Mouse (Mus musculus) stomach, embryonic 16.5 days (tissue): Measurements from ENCODE around the gene Cacna1s. TPM values are rescaled to one million over a fixed set of nuclear protein-coding genes. Genes with fewer than 3 reads are reported as not detected.

Experiments used
- ATAC-seq: fragments of 200-750 bp; cut with Nextera tagmentation; 2 replicates; pipeline ENCODE4 v1.8.0; 2017; ENCODE audit warnings: moderate number of reproducible peaks, moderate TSS enrichment; ENCODE audit not compliant: insufficient read depth, low FRiP score
- H3K27ac ChIP-seq: fragments of 300-500 bp; sonication (generic); 2 replicates; pipeline ENCODE4 v1.5.1; 2014; ENCODE audit warnings: low read length
- H3K27me3 ChIP-seq: fragments of 300-500 bp; sonication (generic); 2 replicates; pipeline ENCODE4 v1.6.1; 2014; ENCODE audit warnings: low read length, control low read depth, mixed read lengths; ENCODE audit not compliant: control insufficient read depth, insufficient read depth
- H3K36me3 ChIP-seq: fragments of 300-500 bp; sonication (generic); 2 replicates; pipeline ENCODE4 v1.6.1; 2014; ENCODE audit warnings: low read length; ENCODE audit not compliant: control insufficient read depth, insufficient read depth
- H3K4me1 ChIP-seq: fragments of 300-500 bp; sonication (generic); 2 replicates; pipeline ENCODE4 v1.6.1; 2014; ENCODE audit warnings: low read length, control low read depth, mixed read lengths; ENCODE audit not compliant: control insufficient read depth, insufficient read depth
- H3K4me2 ChIP-seq: fragments of 300-500 bp; sonication (generic); 2 replicates; pipeline ENCODE4 v1.6.1; 2014; ENCODE audit warnings: low read depth, low read length, mixed read lengths
- H3K4me3 ChIP-seq: fragments of 300-500 bp; sonication (generic); replicated peaks from 2 replicates; pipeline ENCODE4 v1.5.1; 2014; ENCODE audit warnings: mild to moderate bottlenecking, low read length
- H3K9ac ChIP-seq: fragments of 300-500 bp; sonication (generic); 2 replicates; pipeline ENCODE4 v1.6.1; 2014; ENCODE audit warnings: low read length
- H3K9me3 ChIP-seq: fragments of 300-500 bp; sonication (generic); replicated peaks from 2 replicates; pipeline ENCODE4 v1.6.1; 2016; ENCODE audit warnings: low read length, control low read depth; ENCODE audit not compliant: control insufficient read depth
- WGBS: fragments of 180-500 bp; shearing (Covaris S2); extraction: QIAGEN DNeasy Blood & Tissue Kit; methylation state at CpG from one replicate; pipeline ENCODE4 v1.1.7; 2014; 5-methylcytosine and 5-hydroxymethylcytosine counted together
- polyA plus RNA-seq: library from polyadenylated mRNA; unstranded; fragments of >200 nt; fragmentation: Nextera tagmentation; extraction: Ambion mirVana; gene quantifications from 2 replicates; pipeline ENCODE4 v1.2.1, GENCODE M21; 2015

The Cacna1s gene
- polyA plus RNA-seq, 1 experiment from 2014 or later, result 2.0 TPM

- peak overlapping the region; percentile 86 for H3K9ac ChIP-seq
- peak overlapping the region; percentile 61 for H3K4me2 ChIP-seq
- no peaks in the 10 kb centered on the region for H3K9me3 ChIP-seq
- under 1% methylated on average over 22 of the region's 22 CpGs for WGBS
- peak overlapping the region; percentile 87 for H3K4me3 ChIP-seq
- peak; percentile 97 for ATAC-seq
- H3K27ac ChIP-seq, result peak overlapping the region; percentile 34
- H3K27me3 ChIP-seq, result no peaks in the 10 kb centered on the region
- H3K4me1 ChIP-seq, result peaks cover 9% of the 10 kb centered on the region; the same call in 1 of the 2 replicates
- H3K36me3 ChIP-seq, result no peaks in the 10 kb centered on the region; the same call in 1 of the 2 replicates
Observed at GRCm38 (mm10) chr1:136017907-136018313, 34.6 kb upstream of the Cacna1s start.

- H3K4me1 ChIP-seq, result peaks cover 9% of the 10 kb centered on the region; the same call in 1 of the 2 replicates
- H3K9ac ChIP-seq, result peak overlapping the region; percentile 86
- WGBS, result 3% methylated on average over 24 of the region's 24 CpGs
- peak; percentile 63 for ATAC-seq
- no peaks in the 10 kb centered on the region for H3K27me3 ChIP-seq
- peak overlapping the region; percentile 87 for H3K4me3 ChIP-seq
- H3K4me2 ChIP-seq, result peak overlapping the region; percentile 61
- no peaks in the 10 kb centered on the region; the same call in none of the 2 replicates for H3K36me3 ChIP-seq
- no peaks in the 10 kb centered on the region for H3K9me3 ChIP-seq
- H3K27ac ChIP-seq, result peak overlapping the region; percentile 34
Observed at GRCm38 (mm10) chr1:136018390-136019189, 34.0 kb upstream of the Cacna1s start.

GRCm38 (mm10) chr1:136030201-136030600 is 22.3 kb upstream of the Cacna1s start:
- H3K4me2 ChIP-seq, result no peak overlapping the region
- H3K4me3 ChIP-seq, result no peak overlapping the region
- H3K4me1 ChIP-seq, result no peaks in the 10 kb centered on the region
- H3K36me3 ChIP-seq, result peaks cover 15% of the 10 kb centered on the region; the same call in 1 of the 2 replicates
- H3K9ac ChIP-seq, result no peak overlapping the region
- H3K27me3 ChIP-seq, result no peaks in the 10 kb centered on the region
- no peak for ATAC-seq
- no peaks in the 10 kb centered on the region for H3K9me3 ChIP-seq
- H3K27ac ChIP-seq, result no peak overlapping the region
- WGBS, result 60% methylated on average over 7 of the region's 7 CpGs

- H3K4me1 ChIP-seq, result no peaks in the 10 kb centered on the region
- H3K9me3 ChIP-seq, result no peaks in the 10 kb centered on the region
- peaks cover 11% of the 10 kb centered on the region; the same call in 1 of the 2 replicates for H3K36me3 ChIP-seq
- H3K9ac ChIP-seq, result no peak overlapping the region
- no peak overlapping the region for H3K4me3 ChIP-seq
- no peaks in the 10 kb centered on the region for H3K27me3 ChIP-seq
- H3K27ac ChIP-seq, result no peak overlapping the region
- ATAC-seq, result no peak
- WGBS, result 79% methylated on average over 8 of the region's 8 CpGs
- no peak overlapping the region for H3K4me2 ChIP-seq
Observed at GRCm38 (mm10) chr1:136031697-136032096, 20.9 kb upstream of the Cacna1s start.

- Histone ChIP-seq H3K4me3 (no peak overlapping the region), H3K4me1 (no peaks in the 10 kb centered on the region), H3K4me2 (no peak overlapping the region), H3K9ac (no peak overlapping the region), H3K36me3 (peaks cover 9% of the 10 kb centered on the region; the same call in 1 of the 2 replicates), H3K9me3 (no peaks in the 10 kb centered on the region), H3K27me3 (no peaks in the 10 kb centered on the region), H3K27ac (no peak overlapping the region)
- ATAC-seq, result no peak
- WGBS, result 57% methylated on average over 7 of the region's 7 CpGs
Observed at GRCm38 (mm10) chr1:136032961-136033360, 19.6 kb upstream of the Cacna1s start.

- Histone ChIP-seq H3K27me3 (no peaks in the 10 kb centered on the region), H3K36me3 (0 out of 2 replicates have a peak, but pooled peaks cover 6% of the 10 kb centered on the region), H3K4me1 (peaks cover 11% of the 10 kb centered on the region), H3K9ac (no peak overlapping the region), H3K9me3 (no peaks in the 10 kb centered on the region), H3K4me2 (no peak overlapping the region), H3K4me3 (no peak overlapping the region), H3K27ac (no peak overlapping the region)
- no peak for ATAC-seq
- 70% methylated on average over 5 of the region's 5 CpGs for WGBS
Observed at GRCm38 (mm10) chr1:136038746-136039538, 13.6 kb upstream of the Cacna1s start.

GRCm38 (mm10) chr1:136040452-136040851 is 12.1 kb upstream of the Cacna1s start:
- peak overlapping the region; percentile 23 for H3K4me2 ChIP-seq

GRCm38 (mm10) chr1:136040874-136041273 is 11.7 kb upstream of the Cacna1s start:
- peak overlapping the region; percentile 23 for H3K4me2 ChIP-seq
- peak overlapping the region; percentile 19; the same call in 1 of the 2 replicates for H3K9ac ChIP-seq
- 16% methylated on average over 4 of the region's 4 CpGs for WGBS
- peaks cover 11% of the 10 kb centered on the region for H3K4me1 ChIP-seq
- no peaks in the 10 kb centered on the region for H3K9me3 ChIP-seq
- H3K27me3 ChIP-seq, result no peaks in the 10 kb centered on the region
- H3K36me3 ChIP-seq, result no peaks in the 10 kb centered on the region
- no peak overlapping the region for H3K4me3 ChIP-seq
- no peak overlapping the region for H3K27ac ChIP-seq
- ATAC-seq, result peak; percentile 8; the same call in 1 of the 2 replicates

More at GRCm38 (mm10) chr1:136040452-136040851, 12.1 kb upstream of the Cacna1s start:
- H3K9ac ChIP-seq, result no peak overlapping the region
- ATAC-seq, result peak; percentile 78
- no peak overlapping the region for H3K27ac ChIP-seq
- no peaks in the 10 kb centered on the region for H3K27me3 ChIP-seq
- no peaks in the 10 kb centered on the region for H3K36me3 ChIP-seq
- WGBS, result 10% methylated on average over 11 of the region's 11 CpGs
- peaks cover 11% of the 10 kb centered on the region for H3K4me1 ChIP-seq
- no peak overlapping the region for H3K4me3 ChIP-seq
- no peaks in the 10 kb centered on the region for H3K9me3 ChIP-seq

GRCm38 (mm10) chr1:136045774-136046173 is 6.8 kb upstream of the Cacna1s start:
- Histone ChIP-seq H3K4me1 (peaks cover 9% of the 10 kb centered on the region), H3K9me3 (no peaks in the 10 kb centered on the region), H3K4me3 (no peak overlapping the region), H3K4me2 (no peak overlapping the region), H3K9ac (no peak overlapping the region), H3K36me3 (no peaks in the 10 kb centered on the region), H3K27me3 (peaks cover 14% of the 10 kb centered on the region), H3K27ac (no peak overlapping the region)
- no peak for ATAC-seq
- WGBS, result 15% methylated on average over 4 of the region's 4 CpGs
